Mouse (Mus musculus): Measurements from ENCODE around the gene Aspscr1. TPM values are rescaled to one million over a fixed set of nuclear protein-coding genes. Genes with fewer than 3 reads are reported as not detected.

Aspscr1 gene
- polyA plus RNA-seq, 1 experiment from 2014 or later = 90.4 TPM

- peaks cover 28% of the 10 kb centered on the region for H3K4me1 ChIP-seq (replicated peaks)
- H3K4me3 ChIP-seq = no peak overlapping the region
- H3K36me3 ChIP-seq = peaks cover 22% of the 10 kb centered on the region; the same call in 1 of the 2 replicates
- no peak for ATAC-seq (replicated peaks; ENCODE audit: insufficient number of reproducible peaks, insufficient read depth, low FRiP score, low read depth)
- H3K9me3 ChIP-seq (replicated peaks) = no peaks in the 10 kb centered on the region
- no peak overlapping the region for H3K4me2 ChIP-seq
- H3K27ac ChIP-seq = no peak overlapping the region
- H3K9ac ChIP-seq = no peak overlapping the region
- peaks cover 30% of the 10 kb centered on the region for H3K27me3 ChIP-seq
- WGBS = 94% methylated on average over 9 of the region's 9 CpGs
These were observed 46.5 kb downstream of the Aspscr1 start for GRCm38 (mm10) chr11:120719242-120719641.

GRCm38 (mm10) chr11:120719841-120720376 lies 47.1 kb downstream of the Aspscr1 start:
- Histone ChIP-seq H3K4me2 (no peak overlapping the region), H3K9me3 (replicated peaks) (no peaks in the 10 kb centered on the region), H3K27ac (no peak overlapping the region), H3K27me3 (peaks cover 33% of the 10 kb centered on the region), H3K9ac (no peak overlapping the region), H3K36me3 (peaks cover 22% of the 10 kb centered on the region; the same call in 1 of the 2 replicates), H3K4me3 (no peak overlapping the region), H3K4me1 (replicated peaks) (peaks cover 21% of the 10 kb centered on the region)
- 87% methylated on average over 13 of the region's 13 CpGs for WGBS
- no peak for ATAC-seq (replicated peaks; ENCODE audit: insufficient number of reproducible peaks, insufficient read depth, low FRiP score, low read depth)

- WGBS = 14% methylated on average over 17 of the region's 17 CpGs
- no peak overlapping the region for H3K27ac ChIP-seq
- peaks cover 22% of the 10 kb centered on the region; the same call in 1 of the 2 replicates for H3K36me3 ChIP-seq
- peaks cover 18% of the 10 kb centered on the region for H3K4me1 ChIP-seq (replicated peaks)
- H3K9ac ChIP-seq = peak overlapping the region; percentile 67; the same call in 1 of the 2 replicates
- ATAC-seq (replicated peaks; ENCODE audit: insufficient number of reproducible peaks, insufficient read depth, low FRiP score, low read depth) = peak; percentile 20; the same call in 1 of the 2 replicates
- peaks cover 38% of the 10 kb centered on the region for H3K27me3 ChIP-seq
- H3K4me3 ChIP-seq = peak overlapping the region; percentile 64
- no peaks in the 10 kb centered on the region for H3K9me3 ChIP-seq (replicated peaks)
- peak overlapping the region; percentile 99 for H3K4me2 ChIP-seq
These were observed 47.7 kb downstream of the Aspscr1 start for GRCm38 (mm10) chr11:120720450-120720849.

- H3K9ac ChIP-seq = peak within 1 kb of the TSS; percentile 67
- no peak within 1 kb of the TSS for H3K27ac ChIP-seq
- ATAC-seq (replicated peaks; ENCODE audit: insufficient number of reproducible peaks, insufficient read depth, low FRiP score, low read depth) = peak; percentile 76
- peak within 1 kb of the TSS; percentile 99 for H3K4me2 ChIP-seq
- peaks cover 22% of the 10 kb centered on the region; the same call in 1 of the 2 replicates for H3K36me3 ChIP-seq
- WGBS = under 1% methylated on average over 90 of the region's 90 CpGs
- H3K4me3 ChIP-seq = peak within 1 kb of the TSS; percentile 64
- peaks cover 48% of the 10 kb centered on the region for H3K27me3 ChIP-seq
- H3K9me3 ChIP-seq (replicated peaks) = no peaks in the 10 kb centered on the region
- peaks cover 21% of the 10 kb centered on the region for H3K4me1 ChIP-seq (replicated peaks)
These were observed 48.6 kb downstream of the Aspscr1 start, which contains the start of gene Rac3 for GRCm38 (mm10) chr11:120721124-120722066. Rac3 (plus strand) TSS chr11:120721470.

- WGBS = 23% methylated on average over 21 of the region's 21 CpGs
- Histone ChIP-seq H3K27ac (no peak overlapping the region), H3K36me3 (peaks cover 22% of the 10 kb centered on the region; the same call in 1 of the 2 replicates), H3K4me1 (replicated peaks) (peaks cover 27% of the 10 kb centered on the region), H3K4me3 (peak overlapping the region; percentile 64), H3K27me3 (peaks cover 49% of the 10 kb centered on the region), H3K9ac (peak overlapping the region; percentile 67), H3K9me3 (replicated peaks) (no peaks in the 10 kb centered on the region), H3K4me2 (peak overlapping the region; percentile 99)
- ATAC-seq (replicated peaks; ENCODE audit: insufficient number of reproducible peaks, insufficient read depth, low FRiP score, low read depth) = no peak
These were observed 49.4 kb downstream of the Aspscr1 start for GRCm38 (mm10) chr11:120722067-120722630.

GRCm38 (mm10) chr11:120722761-120723382 lies 50.1 kb downstream of the Aspscr1 start:
- Histone ChIP-seq H3K4me2 (no peak overlapping the region), H3K9ac (no peak overlapping the region), H3K9me3 (replicated peaks) (no peaks in the 10 kb centered on the region), H3K27me3 (peaks cover 49% of the 10 kb centered on the region), H3K4me3 (no peak overlapping the region), H3K4me1 (replicated peaks) (peaks cover 27% of the 10 kb centered on the region), H3K36me3 (peaks cover 22% of the 10 kb centered on the region; the same call in 1 of the 2 replicates), H3K27ac (no peak overlapping the region)
- WGBS = 86% methylated on average over 11 of the region's 11 CpGs
- no peak for ATAC-seq (replicated peaks; ENCODE audit: insufficient number of reproducible peaks, insufficient read depth, low FRiP score, low read depth)

- Histone ChIP-seq H3K4me3 (no peak overlapping the region), H3K9me3 (replicated peaks) (no peaks in the 10 kb centered on the region), H3K27me3 (peaks cover 53% of the 10 kb centered on the region), H3K4me1 (replicated peaks) (peaks cover 27% of the 10 kb centered on the region), H3K27ac (no peak overlapping the region), H3K36me3 (peaks cover 16% of the 10 kb centered on the region; the same call in 1 of the 2 replicates), H3K9ac (no peak overlapping the region), H3K4me2 (no peak overlapping the region)
- 85% methylated on average over 7 of the region's 7 CpGs for WGBS
- ATAC-seq (replicated peaks; ENCODE audit: insufficient number of reproducible peaks, insufficient read depth, low FRiP score, low read depth) = no peak
These were observed 50.7 kb downstream of the Aspscr1 start for GRCm38 (mm10) chr11:120723509-120723908.

- Histone ChIP-seq H3K36me3 (no peaks in the 10 kb centered on the region), H3K4me3 (peak overlapping the region; percentile 67), H3K4me1 (replicated peaks) (peaks cover 16% of the 10 kb centered on the region), H3K9me3 (replicated peaks) (no peaks in the 10 kb centered on the region), H3K9ac (peak overlapping the region; percentile 61), H3K27ac (no peak overlapping the region), H3K27me3 (peaks cover 58% of the 10 kb centered on the region), H3K4me2 (peak overlapping the region; percentile 86)
- 20% methylated on average over 35 of the region's 36 CpGs for WGBS
- ATAC-seq (replicated peaks; ENCODE audit: insufficient number of reproducible peaks, insufficient read depth, low FRiP score, low read depth) = peak; percentile 8; the same call in 1 of the 2 replicates
These were observed 53.7 kb downstream of the Aspscr1 start for GRCm38 (mm10) chr11:120726243-120727168.

GRCm38 (mm10) chr11:120727169-120727527 lies 54.4 kb downstream of the Aspscr1 start, which contains the start of gene Dcxr:
Dcxr (minus strand) TSS chr11:120727281.
- H3K9me3 ChIP-seq (replicated peaks) = no peaks in the 10 kb centered on the region
- H3K4me1 ChIP-seq (replicated peaks) = peaks cover 11% of the 10 kb centered on the region
- WGBS = under 1% methylated on average over 14 of the region's 14 CpGs
- peaks cover 52% of the 10 kb centered on the region for H3K27me3 ChIP-seq
- peak within 1 kb of the TSS; percentile 67 for H3K4me3 ChIP-seq
- no peak within 1 kb of the TSS for H3K27ac ChIP-seq
- H3K9ac ChIP-seq = peak within 1 kb of the TSS; percentile 61
- ATAC-seq (replicated peaks; ENCODE audit: insufficient number of reproducible peaks, insufficient read depth, low FRiP score, low read depth) = peak; percentile 86
- H3K4me2 ChIP-seq = peak within 1 kb of the TSS; percentile 86
- no peaks in the 10 kb centered on the region for H3K36me3 ChIP-seq

- ATAC-seq (replicated peaks; ENCODE audit: insufficient number of reproducible peaks, insufficient read depth, low FRiP score, low read depth) = no peak
- 64% methylated on average over 12 of the region's 12 CpGs for WGBS
- H3K4me3 ChIP-seq = no peak overlapping the region
- no peaks in the 10 kb centered on the region for H3K9me3 ChIP-seq (replicated peaks)
- peaks cover 15% of the 10 kb centered on the region for H3K4me1 ChIP-seq (replicated peaks)
- peak overlapping the region; percentile 86; the same call in 1 of the 2 replicates for H3K4me2 ChIP-seq
- H3K27ac ChIP-seq = no peak overlapping the region
- no peak overlapping the region for H3K9ac ChIP-seq
- H3K27me3 ChIP-seq = peaks cover 48% of the 10 kb centered on the region
- H3K36me3 ChIP-seq = no peaks in the 10 kb centered on the region
These were observed 54.8 kb downstream of the Aspscr1 start for GRCm38 (mm10) chr11:120727564-120727963.
